Mouse (Mus musculus) T-helper 17 cell (primary cell): ENCODE measurements around the gene Rab4b.

Source experiments
- in situ Hi-C, 2 experiments: fragments of 300-600 bp; cut with MboI, MseI; formaldehyde crosslinking; loops; 1 replicate in 1 of 2; 2 replicates in 1 of 2; pipeline ENCODE4 v1.15.1; 2025; ENCODE audit warnings: high pct_unique_total_duplicates in 2 of 2

The Rab4b gene

DNA sequence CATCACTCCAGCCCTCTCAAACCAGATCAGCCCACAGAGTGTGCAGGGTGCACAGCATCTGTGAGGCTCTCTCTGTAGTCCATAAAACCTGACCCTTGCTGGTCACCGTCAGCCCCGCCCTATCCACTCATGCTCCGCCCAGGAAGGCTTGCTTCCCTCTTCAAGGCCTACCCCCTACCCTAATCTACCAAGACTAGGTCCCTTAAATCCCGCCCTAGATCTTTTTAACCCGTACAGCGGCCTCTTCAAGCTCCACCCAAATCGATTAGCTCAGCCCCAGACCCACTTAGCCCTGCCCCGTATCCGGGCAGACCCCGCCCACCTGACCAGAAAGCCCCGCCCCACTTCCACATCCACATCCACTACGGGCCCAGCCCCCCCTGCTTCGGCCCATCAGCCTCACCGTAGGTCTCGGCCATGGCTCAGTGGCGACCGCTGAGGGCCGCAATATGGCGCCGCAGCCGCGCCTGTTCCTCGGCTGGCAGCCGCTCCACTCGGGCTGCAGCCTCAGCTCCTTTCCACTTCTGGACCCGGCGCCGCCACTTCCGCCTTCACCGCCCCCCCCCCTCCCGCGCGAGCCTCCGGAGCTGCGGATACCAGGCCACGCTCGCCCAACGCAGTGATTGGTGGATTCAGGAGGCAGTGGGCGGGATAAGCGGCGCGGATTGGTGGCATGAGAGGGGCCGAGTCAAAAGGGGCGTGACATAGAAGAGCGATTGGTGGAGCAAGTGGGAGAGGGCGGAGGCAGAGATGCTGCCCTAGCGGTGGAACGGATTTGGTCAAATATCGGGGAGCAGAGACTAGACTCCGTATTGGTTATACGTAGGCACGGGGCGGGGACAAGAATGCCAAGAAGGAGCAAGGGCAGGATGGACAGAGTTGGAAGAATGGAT is at the start of gene Rab4b:
Gene Rab4b, minus strand, starts transcription at position 573 of the 893 bp plus-strand sequence.
- in situ Hi-C loops = loop anchor here (25.0 kb wide), 3 partner anchors 1009 to 1791 kb away; partner anchors contain the start of genes Ccdc97 (in 1 of the 2), Dyrk1b (in 1 of the 2) and Lipe (in 1 of the 2)

DNA sequence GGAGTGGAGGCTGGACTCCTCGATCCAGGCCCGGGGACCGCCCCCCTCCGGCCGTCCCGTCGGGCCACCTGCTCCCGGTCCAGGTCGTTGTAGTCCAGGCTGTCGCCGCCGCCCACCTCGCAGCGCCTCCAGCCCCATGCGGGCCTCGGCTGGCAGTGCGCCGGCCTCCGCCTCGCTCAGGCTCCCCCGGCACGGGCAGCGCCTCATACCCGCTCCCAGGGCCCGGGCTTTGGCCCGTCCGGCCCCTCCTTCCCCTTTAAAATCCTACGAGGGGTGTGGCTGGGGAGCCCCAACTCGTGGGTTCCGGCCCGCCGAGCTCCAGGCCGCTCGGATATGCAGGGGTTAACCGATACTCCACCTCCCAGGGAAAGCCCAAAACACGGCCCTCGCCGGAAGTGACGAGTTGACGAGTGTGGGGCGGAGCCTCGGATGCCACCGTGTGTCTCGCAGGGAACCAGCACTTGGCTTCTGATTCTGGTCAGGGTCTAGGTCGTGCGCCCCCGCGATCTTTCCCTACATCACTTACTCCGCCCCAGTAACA is 49.7 kb upstream of the Rab4b start, which contains the start of gene Itpkc:
Gene Itpkc, minus strand, starts transcription at position 381 of the 541 bp plus-strand sequence.
- in situ Hi-C loops = loop anchor here in 1 of 2 experiments (25.0 kb wide), 1 partner anchor 1966 kb away; the partner anchor contains the start of genes Cic and Erf

DNA sequence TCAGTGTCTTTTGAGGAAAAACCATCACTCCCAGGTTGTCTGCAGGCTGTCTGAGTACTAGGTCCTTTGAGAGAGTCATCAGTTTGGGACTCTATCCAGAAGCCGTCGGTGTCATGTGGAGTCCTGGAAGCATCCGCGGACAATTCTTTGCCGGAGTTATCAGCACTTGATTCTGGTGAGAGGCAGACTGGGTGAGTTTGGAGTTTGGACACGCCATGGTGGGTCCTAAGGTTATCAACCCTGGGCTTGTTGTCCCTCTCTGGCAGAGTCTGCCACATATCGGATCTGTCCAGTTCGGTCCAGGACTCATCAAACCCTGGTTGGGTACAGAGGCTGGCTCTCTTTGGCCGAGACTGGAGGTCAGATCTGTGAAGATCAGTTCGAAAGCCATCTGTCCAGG is 49.0 kb upstream of the Rab4b start:
- in situ Hi-C loops = loop anchor here in 1 of 2 experiments (25.0 kb wide), 1 partner anchor 1965 kb away; the partner anchor contains the start of genes Cic and Erf

DNA sequence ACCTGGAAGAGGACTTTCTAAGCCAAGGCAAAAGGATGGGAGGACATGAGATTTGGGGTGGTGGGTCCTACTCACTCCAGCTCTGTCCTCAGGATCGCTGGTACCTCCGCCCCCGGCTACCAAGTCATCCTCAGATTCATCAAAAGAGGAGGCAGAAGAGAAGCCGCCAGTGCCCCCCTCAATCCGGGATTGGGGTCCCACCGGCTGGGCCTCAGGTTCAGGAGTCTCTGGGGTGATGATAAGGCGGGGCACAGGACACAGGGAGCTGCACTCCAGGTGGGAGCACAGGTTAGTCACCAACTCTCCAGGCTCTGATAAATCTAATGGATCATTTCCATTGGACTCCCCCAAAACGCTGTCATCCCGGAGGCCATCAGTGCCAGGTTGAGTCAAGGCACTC is 48.6 kb upstream of the Rab4b start:
- in situ Hi-C loops = loop anchor here in 1 of 2 experiments (25.0 kb wide), 1 partner anchor 1965 kb away; the partner anchor contains the start of genes Cic and Erf

DNA sequence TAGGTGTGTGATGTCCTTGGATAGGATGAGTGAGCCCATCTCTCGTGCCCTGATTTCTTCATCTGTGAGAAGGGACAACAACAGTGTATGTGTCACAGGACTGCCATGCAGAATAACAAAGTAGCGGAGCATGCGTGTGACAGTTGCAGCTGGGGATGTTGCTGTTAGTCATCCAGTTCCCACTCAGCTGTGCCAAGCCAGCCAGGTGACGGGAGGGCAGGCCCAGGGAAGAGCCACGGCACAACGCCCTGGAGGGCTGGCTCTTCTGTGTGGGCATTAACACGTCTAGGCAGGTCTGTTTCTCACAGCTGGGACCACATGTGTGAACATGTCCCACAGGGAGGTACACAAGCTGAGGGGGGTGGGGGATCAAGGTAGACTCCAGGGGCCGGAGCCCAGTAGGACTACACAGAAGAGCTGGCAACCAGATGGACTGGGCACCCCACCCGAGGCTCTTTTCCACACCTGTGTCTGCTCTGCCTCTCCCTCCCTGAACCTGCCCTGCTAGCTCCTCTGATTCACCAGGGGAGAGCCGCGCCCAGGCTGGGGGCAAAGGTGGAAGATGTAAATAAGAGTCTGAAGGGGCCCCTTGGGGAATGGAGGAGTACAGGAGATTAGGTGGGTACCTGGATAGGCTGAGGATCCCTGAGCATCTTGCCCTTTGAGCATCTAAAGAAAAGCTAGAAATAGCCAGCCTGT is 46.3 kb upstream of the Rab4b start:
- in situ Hi-C loops = loop anchor here in 1 of 2 experiments (25.0 kb wide), 1 partner anchor 1963 kb away; the partner anchor contains the start of genes Cic and Erf

DNA sequence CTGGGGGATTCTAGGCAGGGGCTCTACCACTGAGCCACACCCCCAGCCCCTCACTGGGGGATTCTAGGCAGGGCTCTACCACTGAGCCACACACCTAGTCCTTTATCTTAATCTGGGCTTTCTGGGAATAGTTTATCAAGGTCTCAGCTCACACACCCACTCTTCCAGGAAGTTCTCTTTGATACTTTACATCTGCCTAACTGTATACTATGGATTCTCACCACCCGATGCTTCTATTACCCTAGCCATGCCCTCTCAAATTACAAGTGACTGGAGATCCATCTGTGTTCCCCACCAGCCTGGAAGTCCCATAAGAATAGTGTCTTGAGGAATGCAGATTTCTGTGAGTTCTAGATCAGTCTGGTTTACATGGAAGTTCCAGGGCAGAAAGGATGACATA is 43.8 kb upstream of the Rab4b start:
- in situ Hi-C loops = no loop called here

DNA sequence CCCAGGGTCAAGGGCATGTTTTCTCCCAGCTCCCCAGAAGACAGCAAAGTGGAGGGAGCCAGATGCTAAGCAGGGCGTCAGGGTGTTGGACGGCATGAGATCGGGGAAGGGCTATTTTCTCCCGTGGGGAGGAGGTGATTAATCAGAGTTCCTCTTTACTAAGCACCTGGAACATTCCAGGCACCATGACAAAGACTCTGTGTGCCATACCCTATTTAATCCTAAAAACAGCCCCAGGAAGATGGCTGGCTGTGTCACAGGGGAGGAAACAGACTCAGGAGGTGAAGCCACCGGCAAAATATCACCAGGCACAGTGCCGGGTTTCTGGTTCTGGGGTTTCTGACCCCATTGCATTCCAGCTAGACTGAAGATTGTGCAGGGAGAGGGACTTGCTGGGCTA is 43.2 kb upstream of the Rab4b start:
- in situ Hi-C loops = no loop called here

DNA sequence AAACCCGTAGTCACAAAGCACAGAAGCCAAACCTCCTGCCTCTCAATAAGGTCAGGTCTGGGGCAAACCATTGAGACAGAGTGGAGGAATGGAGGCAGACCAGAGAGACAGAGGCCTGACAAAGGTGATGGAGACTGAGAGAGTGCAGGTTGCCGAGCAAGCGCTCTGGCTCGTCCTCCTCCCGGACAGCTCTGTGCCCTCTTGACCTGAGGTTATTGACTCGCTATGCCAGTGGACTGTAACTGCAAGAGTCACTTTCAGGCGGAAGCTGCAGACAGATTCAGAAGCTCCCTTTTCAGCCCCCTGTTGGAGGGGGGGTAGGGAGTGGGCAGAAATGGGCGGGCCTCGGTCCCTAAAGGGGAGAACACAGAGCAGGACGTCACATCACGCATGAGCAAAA is 41.2 kb upstream of the Rab4b start:
- in situ Hi-C loops = no loop called here

DNA sequence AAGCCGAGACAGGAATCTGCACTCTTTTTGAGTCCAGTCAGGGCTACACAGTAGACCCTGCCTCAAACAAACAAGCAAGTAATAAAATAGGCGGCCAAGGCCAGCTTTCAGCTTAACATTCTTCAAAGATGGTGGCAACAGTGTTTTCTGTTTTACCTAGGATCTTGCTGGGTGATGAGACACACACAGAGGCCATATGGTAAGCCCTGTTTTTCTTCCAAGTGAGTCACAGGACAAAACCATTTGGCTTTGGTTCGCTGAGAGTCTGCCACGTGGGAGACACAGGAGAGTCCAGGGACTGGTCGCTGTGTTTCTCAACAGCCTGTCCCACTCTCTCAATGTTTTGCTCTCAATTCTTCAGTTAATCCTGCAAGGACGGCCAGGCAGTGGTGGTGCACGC is 39.9 kb upstream of the Rab4b start:
- in situ Hi-C loops = no loop called here

DNA sequence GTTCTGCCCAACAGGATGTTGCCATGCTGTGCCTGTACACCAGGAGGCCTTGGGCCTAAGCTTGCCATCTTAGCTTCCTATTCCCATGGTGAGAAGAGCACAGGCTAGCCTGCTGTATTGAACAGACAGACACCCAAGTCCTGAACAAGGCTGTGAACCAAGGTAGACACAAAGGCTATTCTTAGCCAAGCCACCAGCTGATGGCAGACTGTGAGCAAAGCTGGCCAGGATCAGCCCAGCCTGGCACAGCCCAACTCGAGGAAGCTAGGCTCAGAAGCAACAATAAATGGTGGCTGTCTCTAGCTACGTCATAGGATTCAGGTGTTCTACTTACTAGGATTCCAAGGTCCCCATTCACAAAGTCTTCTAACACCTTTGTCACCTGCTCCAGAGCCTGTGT is 33.9 kb upstream of the Rab4b start:
- in situ Hi-C loops = no loop called here

DNA sequence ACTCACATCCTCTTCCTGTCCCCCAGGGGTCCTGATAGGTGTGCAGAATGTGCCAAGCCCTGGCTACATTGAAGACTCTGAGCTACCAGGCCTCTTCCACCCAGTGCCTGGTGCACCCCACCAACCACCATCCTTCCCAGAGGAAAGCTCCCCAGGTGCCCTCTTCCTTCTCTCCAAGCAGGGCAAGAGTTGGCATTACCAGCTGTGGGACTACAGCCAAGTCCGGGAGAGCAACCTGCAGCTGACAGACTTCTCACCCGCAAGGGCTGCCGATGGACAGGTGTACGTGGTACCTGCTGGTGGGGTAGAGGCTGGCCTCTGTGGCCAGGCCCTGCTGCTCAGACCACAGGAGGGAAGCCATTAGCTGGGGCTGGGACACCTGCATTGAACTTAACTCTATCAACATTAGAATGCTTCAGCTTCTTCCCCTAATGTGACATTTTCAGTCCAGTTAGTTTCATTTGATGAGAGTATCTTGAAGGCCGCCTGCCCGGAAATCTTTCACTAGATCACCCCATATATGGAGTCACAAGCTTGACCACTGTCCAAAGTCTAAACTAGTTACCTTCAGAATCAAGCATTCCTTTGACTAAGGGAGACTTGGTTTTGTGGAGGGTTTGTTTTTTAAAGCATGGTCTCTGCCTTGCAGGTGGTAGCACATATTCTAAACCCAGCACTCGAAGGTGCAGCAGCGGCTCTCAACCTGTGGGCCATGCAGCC is 25.2 kb upstream of the Rab4b start:
- in situ Hi-C loops = no loop called here

DNA sequence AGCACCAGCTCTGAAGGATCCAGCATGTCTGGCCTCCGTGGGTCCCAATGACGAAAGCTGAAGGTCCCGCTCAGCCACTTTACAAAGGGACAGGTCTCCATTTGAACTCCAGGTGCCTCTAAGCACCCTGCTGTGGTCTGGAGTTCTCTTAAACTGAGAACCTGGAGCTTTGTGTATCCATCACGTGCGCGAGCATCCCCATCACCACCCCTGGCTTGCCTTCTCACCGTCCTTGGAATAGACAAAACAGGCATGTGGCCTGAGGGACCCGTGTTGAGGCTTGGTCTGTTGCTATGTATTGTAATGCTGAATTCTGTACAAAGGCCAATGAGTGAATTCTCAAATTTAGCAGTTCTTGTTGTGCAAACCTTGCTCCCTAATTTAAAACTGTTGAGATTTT is 20.1 kb upstream of the Rab4b start:
- in situ Hi-C loops = loop anchor here (10.0 to 25.0 kb wide), 4 partner anchors 976 to 1811 kb away; partner anchors contain the start of genes Dyrk1b (in 2 of the 2), Ccdc97 (in 1 of the 2) and Lipe (in 1 of the 2)

DNA sequence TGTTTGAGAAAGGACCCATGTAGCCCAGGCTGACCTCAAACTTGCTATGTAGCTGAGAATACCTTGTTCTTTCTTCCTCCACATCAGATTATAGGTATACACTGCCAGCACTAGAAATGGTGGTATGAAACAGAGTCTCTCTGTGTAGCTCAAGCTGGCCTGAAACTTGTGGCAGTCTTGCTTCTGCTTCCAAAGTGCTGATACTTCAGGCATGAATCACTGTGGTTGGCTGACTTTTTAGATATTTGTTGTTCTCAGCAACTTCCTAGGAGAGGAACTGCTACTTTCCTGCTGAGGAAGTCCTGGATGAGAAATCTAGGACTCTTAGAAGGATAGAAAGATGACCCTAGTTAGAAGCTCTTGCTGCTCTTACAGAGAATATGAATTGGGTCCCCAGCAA is 19.7 kb upstream of the Rab4b start:
- in situ Hi-C loops = loop anchor here (10.0 to 25.0 kb wide), 4 partner anchors 976 to 1811 kb away; partner anchors contain the start of genes Dyrk1b (in 2 of the 2), Ccdc97 (in 1 of the 2) and Lipe (in 1 of the 2)

DNA sequence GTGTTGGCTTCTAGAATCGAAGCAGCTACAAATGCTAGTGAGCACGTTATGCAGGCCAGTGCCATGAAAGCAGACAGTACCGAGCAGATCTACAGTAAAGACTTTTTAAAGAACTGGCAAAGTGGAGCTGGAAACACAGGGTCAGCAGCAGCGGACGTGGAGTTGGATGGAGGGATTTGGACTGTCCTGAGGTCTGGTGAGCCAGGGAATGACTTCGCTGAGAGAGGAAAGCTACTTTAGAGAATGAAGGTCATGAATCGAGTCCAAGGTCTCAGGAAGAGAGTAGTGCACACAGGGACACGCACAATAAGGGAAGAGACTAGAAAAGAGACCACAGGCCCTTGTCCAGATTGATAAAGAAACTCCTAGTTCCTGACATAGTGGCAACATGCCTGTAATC is 18.9 kb upstream of the Rab4b start:
- in situ Hi-C loops = loop anchor here (10.0 to 25.0 kb wide), 4 partner anchors 977 to 1810 kb away; partner anchors contain the start of genes Dyrk1b (in 2 of the 2), Ccdc97 (in 1 of the 2) and Lipe (in 1 of the 2)

DNA sequence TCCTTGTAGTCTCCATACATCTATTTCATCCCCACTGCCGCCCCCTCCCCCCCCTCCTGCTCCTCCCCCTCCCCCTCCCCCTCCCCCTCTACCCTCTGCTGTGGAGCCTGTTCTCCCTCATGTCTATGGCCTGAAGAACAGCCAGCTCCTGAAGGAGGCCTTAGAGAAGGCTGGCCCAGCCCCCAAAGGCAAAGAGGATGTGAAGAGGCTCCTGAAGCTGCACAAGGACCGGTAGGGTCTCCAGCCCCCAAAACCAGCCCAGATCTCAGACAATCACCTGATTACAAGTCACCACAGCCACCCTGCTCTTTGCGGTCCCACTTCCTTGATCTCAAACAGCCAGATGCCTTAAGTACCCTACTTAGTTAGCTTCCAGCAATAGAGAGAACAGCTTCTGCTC is 18.4 kb upstream of the Rab4b start:
- in situ Hi-C loops = loop anchor here (10.0 to 25.0 kb wide), 4 partner anchors 978 to 1810 kb away; partner anchors contain the start of genes Dyrk1b (in 2 of the 2), Ccdc97 (in 1 of the 2) and Lipe (in 1 of the 2)

DNA sequence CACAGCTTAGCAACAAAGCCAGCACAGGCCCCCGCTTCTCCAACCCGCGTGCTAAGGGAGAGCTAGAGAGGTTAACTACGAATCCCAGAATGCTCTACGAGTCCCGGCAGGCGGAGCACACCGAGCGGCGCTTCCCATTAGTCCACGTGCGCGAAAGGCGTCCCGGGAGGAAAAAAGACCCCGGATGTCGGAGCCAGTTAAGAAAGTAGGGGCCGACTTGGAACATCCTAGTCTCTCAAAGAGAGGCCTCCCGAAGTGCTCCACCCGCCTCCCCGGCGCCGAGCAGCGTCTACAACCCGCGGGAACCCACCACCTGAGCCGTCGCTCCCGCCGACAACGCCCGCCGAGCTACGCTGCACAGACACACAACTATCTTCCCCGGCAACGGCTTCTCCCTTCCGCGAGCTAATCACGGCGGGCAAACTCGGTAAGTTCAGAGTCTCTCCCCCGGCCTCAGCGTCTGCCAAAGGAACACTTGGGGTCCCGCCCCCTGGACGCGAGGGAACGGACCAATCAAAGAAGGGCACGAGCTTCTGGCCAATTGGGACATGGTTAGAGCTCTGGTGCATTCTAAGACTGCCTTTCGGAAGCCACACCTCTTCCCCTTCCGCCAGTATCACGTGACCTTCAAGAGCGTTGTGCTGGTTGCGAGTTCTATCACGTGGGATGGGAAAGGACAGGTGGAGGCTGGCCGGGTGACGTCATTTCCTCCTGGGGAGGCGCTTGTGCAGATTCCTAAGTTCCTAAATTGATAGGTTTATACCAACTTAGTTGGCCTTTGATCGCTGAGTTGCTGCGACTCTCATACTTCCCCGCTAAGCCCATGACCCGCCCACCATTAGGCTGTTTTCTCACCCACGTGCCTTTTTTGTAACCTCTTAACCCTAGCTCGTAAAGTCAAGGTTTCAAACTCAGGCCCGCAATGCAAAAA is 17.2 kb upstream of the Rab4b start, which contains the start of the genes BC024978 and Snrpa:
Gene BC024978, plus strand, starts transcription at position 101 of the 931 bp plus-strand sequence.
Gene Snrpa, minus strand, starts transcription at position 591 of the 931 bp plus-strand sequence.
- in situ Hi-C loops = loop anchor here (10.0 to 25.0 kb wide), 4 partner anchors 979 to 1809 kb away; partner anchors contain the start of genes Dyrk1b (in 2 of the 2), Ccdc97 (in 1 of the 2) and Lipe (in 1 of the 2)

DNA sequence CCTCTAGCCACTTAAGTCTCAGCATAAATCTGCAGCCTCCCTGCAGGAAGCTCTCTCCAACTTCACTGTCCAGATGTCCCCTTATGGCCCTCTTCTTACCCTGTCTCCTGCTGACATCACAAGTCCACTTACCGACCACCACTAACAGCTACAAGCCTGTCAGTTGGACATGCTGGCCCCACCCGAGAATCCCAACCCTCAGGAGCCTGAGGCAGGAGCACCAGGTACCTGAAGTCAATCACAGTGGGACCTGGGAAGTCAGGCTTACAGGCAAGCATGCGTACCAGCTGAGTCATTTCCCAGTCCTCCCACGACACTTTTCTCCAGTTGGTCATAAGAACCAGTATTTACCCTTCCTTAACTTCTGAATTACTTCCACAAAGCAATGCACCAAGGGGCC is 15.0 kb upstream of the Rab4b start:
- in situ Hi-C loops = loop anchor here (10.0 to 25.0 kb wide), 4 partner anchors 981 to 1806 kb away; partner anchors contain the start of genes Dyrk1b (in 2 of the 2), Ccdc97 (in 1 of the 2) and Lipe (in 1 of the 2)

DNA sequence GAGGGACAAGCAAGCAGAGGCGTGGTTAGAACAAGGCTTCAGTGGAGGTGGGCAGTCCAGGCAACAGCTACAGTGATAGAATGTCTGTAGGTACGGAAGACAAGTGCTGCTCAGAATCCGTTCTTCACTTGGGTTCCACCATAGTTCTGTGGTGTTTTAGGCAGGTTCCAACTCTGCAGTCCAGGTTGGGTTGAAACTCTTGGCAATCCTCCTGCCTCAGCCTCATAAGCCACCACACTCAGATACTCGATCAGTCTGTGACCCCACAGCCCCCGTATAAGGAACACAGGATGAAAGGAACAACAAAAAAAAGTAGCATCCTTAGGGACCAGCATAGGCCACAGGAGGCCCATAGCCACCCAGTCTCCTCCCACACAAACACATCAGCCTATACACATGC is 13.7 kb upstream of the Rab4b start:
- in situ Hi-C loops = loop anchor here (10.0 to 25.0 kb wide), 4 partner anchors 982 to 1805 kb away; partner anchors contain the start of genes Dyrk1b (in 2 of the 2), Ccdc97 (in 1 of the 2) and Lipe (in 1 of the 2)
